Mouse (Mus musculus) embryonic facial prominence, embryonic 11.5 days (tissue): ENCODE measurements at regions not wholly inside any gene's neighbourhood (a gene's known extent, or its start where the extent isn't known, plus 50 kb on each side); places are given as distances from the start of the nearest gene placed in this dataset.

Source experiments
- ATAC-seq: fragments of 200-750 bp; cut with Nextera tagmentation; replicated peaks from 2 replicates; pipeline ENCODE4 v1.8.0; 2017; ENCODE audit warnings: low read depth; ENCODE audit not compliant: insufficient number of reproducible peaks, low FRiP score, low TSS enrichment
- DNase-seq: peaks from one replicate; pipeline ENCODE4 v3.0.0-alpha.2; 2015; ENCODE audit warnings: low spot score
- H3K27ac ChIP-seq: fragments of 300-500 bp; sonication (generic); replicated peaks from 2 replicates; pipeline ENCODE4 v1.5.1; 2014; ENCODE audit warnings: mild to moderate bottlenecking, low read depth, low read length, control low read depth
- H3K27me3 ChIP-seq: fragments of 300-500 bp; sonication (generic); 2 replicates; pipeline ENCODE4 v1.6.1; 2014; ENCODE audit warnings: mild to moderate bottlenecking, low read length, moderate library complexity, mixed read lengths; ENCODE audit not compliant: control insufficient read depth, insufficient read depth
- H3K36me3 ChIP-seq: fragments of 300-500 bp; sonication (generic); replicated peaks from 2 replicates; pipeline ENCODE4 v1.6.1; 2014; ENCODE audit warnings: low read depth, mild to moderate bottlenecking, low read length, moderate library complexity, mixed read lengths; ENCODE audit not compliant: control insufficient read depth, insufficient read depth
- H3K4me1 ChIP-seq: fragments of 300-500 bp; sonication (generic); 2 replicates; pipeline ENCODE4 v1.6.1; 2014; ENCODE audit warnings: low read length, mixed read lengths; ENCODE audit not compliant: control insufficient read depth, insufficient read depth
- H3K4me2 ChIP-seq: fragments of 300-500 bp; sonication (generic); 2 replicates; pipeline ENCODE4 v1.6.1; 2014; ENCODE audit warnings: low read depth, mild to moderate bottlenecking, control low read depth, low read length, moderate library complexity
- H3K4me3 ChIP-seq: fragments of 300-500 bp; sonication (generic); 2 replicates; pipeline ENCODE4 v1.5.1; 2014; ENCODE audit warnings: low read depth, low read length, control low read depth
- H3K9ac ChIP-seq: fragments of 300-500 bp; sonication (generic); replicated peaks from 2 replicates; pipeline ENCODE4 v1.6.1; 2014; ENCODE audit warnings: mild to moderate bottlenecking, control low read depth, low read length
- H3K9me3 ChIP-seq: fragments of 300-500 bp; sonication (generic); replicated peaks from 2 replicates; pipeline ENCODE4 v1.6.1; 2016; ENCODE audit warnings: mild to moderate bottlenecking, low read length, inconsistent platforms, mixed read lengths; ENCODE audit not compliant: control insufficient read depth
- WGBS: fragments of 180-500 bp; shearing (Covaris S2); extraction: QIAGEN DNeasy Blood & Tissue Kit; methylation state at CpG from one replicate; pipeline ENCODE4 v1.1.7; 2014; 5-methylcytosine and 5-hydroxymethylcytosine counted together

DNA sequence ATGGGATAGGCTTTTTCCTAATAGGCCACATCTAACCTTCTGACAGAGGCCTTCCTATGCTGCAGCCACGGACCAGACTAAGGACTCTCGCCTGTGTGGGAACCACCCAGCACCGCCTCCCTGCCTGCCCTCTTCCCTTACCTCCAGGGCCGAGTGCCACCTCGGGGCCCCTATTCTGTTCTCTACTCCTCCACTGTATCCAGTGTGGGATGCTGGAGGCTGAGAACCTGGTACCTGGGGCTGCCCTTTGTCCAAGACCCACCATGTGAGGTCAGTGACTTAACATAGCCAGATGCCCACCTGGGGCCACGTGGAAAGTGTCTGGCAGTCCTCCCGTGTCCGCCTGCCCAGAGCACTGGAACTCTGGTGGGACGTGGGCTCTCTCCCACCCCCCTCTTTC lies 193.2 kb upstream of the Pgrmc2 start:
- Histone ChIP-seq H3K4me3 (no peak overlapping the region), H3K27ac (no peak overlapping the region), H3K4me1 (no peaks in the 10 kb centered on the region), H3K27me3 (no peaks in the 10 kb centered on the region), H3K9me3 (no peaks in the 10 kb centered on the region), H3K36me3 (no peaks in the 10 kb centered on the region), H3K9ac (no peak overlapping the region), H3K4me2 (no peak overlapping the region)
- DNase-seq, result no peak
- 91% methylated on average over 9 of the region's 9 CpGs for WGBS
- ATAC-seq, result no peak

- H3K9me3 ChIP-seq, result no peaks in the 10 kb centered on the region
- H3K27ac ChIP-seq, result no peak overlapping the region
- no peak for DNase-seq
- no peak overlapping the region for H3K4me3 ChIP-seq
- no peak overlapping the region for H3K4me2 ChIP-seq
- WGBS, result 87% methylated on average over 4 of the region's 4 CpGs
- no peak for ATAC-seq
- no peak overlapping the region for H3K9ac ChIP-seq
- no peaks in the 10 kb centered on the region for H3K27me3 ChIP-seq
- no peaks in the 10 kb centered on the region for H3K36me3 ChIP-seq
- H3K4me1 ChIP-seq, result no peaks in the 10 kb centered on the region
Measured at GRCm38 (mm10) chr3:41268516-41268915, 185.7 kb upstream of the Pgrmc2 start.

DNA sequence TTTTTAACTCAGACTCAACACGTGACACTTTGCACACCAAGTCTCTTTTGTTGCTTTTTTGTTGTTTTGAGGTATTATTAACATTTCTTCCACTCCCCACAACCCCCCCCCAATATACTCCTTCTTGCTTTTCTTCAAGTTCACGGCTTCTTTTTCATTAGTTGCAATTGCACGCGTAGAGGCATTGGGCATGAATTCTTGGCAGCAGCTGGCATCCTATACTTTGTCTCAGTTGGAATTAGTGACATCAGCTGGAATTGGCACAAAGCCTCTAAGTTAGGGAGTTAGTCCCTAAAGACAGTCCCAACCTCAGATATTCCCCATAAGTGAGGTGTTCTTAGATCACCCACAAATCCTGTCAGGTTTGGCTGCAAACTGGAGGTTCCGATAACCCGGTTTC lies 183.4 kb upstream of the Pgrmc2 start:
- no peaks in the 10 kb centered on the region for H3K36me3 ChIP-seq
- ATAC-seq, result no peak
- H3K27ac ChIP-seq, result no peak overlapping the region
- no peaks in the 10 kb centered on the region for H3K9me3 ChIP-seq
- no peak overlapping the region for H3K9ac ChIP-seq
- H3K4me3 ChIP-seq, result no peak overlapping the region
- no peaks in the 10 kb centered on the region for H3K4me1 ChIP-seq
- no peak overlapping the region for H3K4me2 ChIP-seq
- WGBS, result 89% methylated on average over 6 of the region's 6 CpGs
- DNase-seq, result no peak
- H3K27me3 ChIP-seq, result no peaks in the 10 kb centered on the region

GRCm38 (mm10) chr3:41265399-41265798 lies 182.6 kb upstream of the Pgrmc2 start:
- WGBS, result 91% methylated on average over 3 of the region's 3 CpGs
- Histone ChIP-seq H3K27me3 (no peaks in the 10 kb centered on the region), H3K9ac (no peak overlapping the region), H3K4me1 (no peaks in the 10 kb centered on the region), H3K4me2 (no peak overlapping the region), H3K9me3 (no peaks in the 10 kb centered on the region), H3K4me3 (no peak overlapping the region), H3K27ac (no peak overlapping the region), H3K36me3 (no peaks in the 10 kb centered on the region)
- ATAC-seq, result no peak
- no peak for DNase-seq

DNA sequence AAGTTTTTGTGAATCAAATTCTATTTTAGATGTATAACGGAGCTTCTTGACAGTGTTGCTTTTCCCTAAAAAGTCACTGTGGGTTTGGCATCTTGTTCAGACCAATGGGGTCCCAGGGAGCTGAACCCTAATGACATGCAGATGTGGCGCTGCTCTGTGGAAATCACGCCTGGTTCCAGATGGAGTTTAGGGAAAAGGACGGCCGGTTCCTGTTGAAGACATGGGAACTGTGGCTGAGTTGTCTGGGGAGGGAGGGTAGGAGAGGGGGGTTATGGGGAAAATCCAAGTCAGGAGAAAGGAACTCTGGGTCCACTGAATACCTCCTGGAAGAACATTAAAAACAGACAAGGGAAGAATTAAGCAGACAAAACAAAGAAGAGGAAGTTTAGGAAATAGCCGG lies 175.4 kb upstream of the Pgrmc2 start:
- H3K27ac ChIP-seq, result 0 out of 2 replicates have a peak overlapping the region, but pooled peaks have one; percentile 52
- H3K4me3 ChIP-seq, result no peak overlapping the region
- WGBS, result 20% methylated on average over 6 of the region's 6 CpGs
- DNase-seq (peak; percentile 93), ATAC-seq (peak; percentile 85)
- no peaks in the 10 kb centered on the region for H3K9me3 ChIP-seq
- no peak overlapping the region for H3K4me2 ChIP-seq
- no peaks in the 10 kb centered on the region for H3K4me1 ChIP-seq
- H3K9ac ChIP-seq, result no peak overlapping the region
- H3K36me3 ChIP-seq, result no peaks in the 10 kb centered on the region
- H3K27me3 ChIP-seq, result no peaks in the 10 kb centered on the region

- no peaks in the 10 kb centered on the region for H3K27me3 ChIP-seq
- no peak overlapping the region for H3K9ac ChIP-seq
- no peak overlapping the region for H3K4me3 ChIP-seq
- DNase-seq (no peak), ATAC-seq (no peak)
- no peak overlapping the region for H3K4me2 ChIP-seq
- no peaks in the 10 kb centered on the region for H3K9me3 ChIP-seq
- H3K36me3 ChIP-seq, result no peaks in the 10 kb centered on the region
- 61% methylated on average over 2 of the region's 2 CpGs for WGBS
- no peaks in the 10 kb centered on the region for H3K4me1 ChIP-seq
- H3K27ac ChIP-seq, result no peak overlapping the region
Measured at GRCm38 (mm10) chr3:41244960-41245359, 162.1 kb upstream of the Pgrmc2 start.

- Histone ChIP-seq H3K9ac (no peak overlapping the region), H3K4me2 (no peak overlapping the region), H3K36me3 (no peaks in the 10 kb centered on the region), H3K27ac (no peak overlapping the region), H3K9me3 (no peaks in the 10 kb centered on the region), H3K27me3 (no peaks in the 10 kb centered on the region), H3K4me1 (no peaks in the 10 kb centered on the region), H3K4me3 (no peak overlapping the region)
- peak; percentile 51 for DNase-seq
- 51% methylated on average over 8 of the region's 8 CpGs for WGBS
- ATAC-seq, result no peak
Measured at GRCm38 (mm10) chr3:41241856-41242552, 159.2 kb upstream of the Pgrmc2 start.

DNA sequence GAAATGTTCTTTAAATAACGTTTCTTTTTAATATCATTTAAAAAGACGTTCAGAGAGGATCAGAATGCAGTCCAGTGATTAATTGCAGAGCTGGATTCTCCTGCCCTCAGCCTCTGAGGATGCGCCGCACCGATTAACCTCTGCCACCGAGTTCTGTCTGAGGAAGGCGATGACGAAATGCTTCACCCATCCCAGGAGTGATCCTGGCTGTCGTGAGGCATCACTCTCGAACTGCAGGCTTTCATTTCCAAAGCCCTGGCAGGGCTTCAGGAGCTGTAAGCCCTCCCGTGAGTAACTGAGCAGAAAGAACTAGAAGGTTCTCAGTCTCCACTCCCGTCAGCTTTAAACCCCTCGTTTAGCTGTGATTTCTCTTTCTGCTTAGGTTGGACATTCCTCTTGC lies 157.0 kb upstream of the Pgrmc2 start:
- DNase-seq, result no peak
- no peaks in the 10 kb centered on the region for H3K36me3 ChIP-seq
- no peaks in the 10 kb centered on the region for H3K4me1 ChIP-seq
- H3K27ac ChIP-seq, result no peak overlapping the region
- H3K9me3 ChIP-seq, result no peaks in the 10 kb centered on the region
- no peak overlapping the region for H3K4me3 ChIP-seq
- 69% methylated on average over 13 of the region's 13 CpGs for WGBS
- ATAC-seq, result no peak
- no peak overlapping the region for H3K4me2 ChIP-seq
- no peaks in the 10 kb centered on the region for H3K27me3 ChIP-seq
- H3K9ac ChIP-seq, result no peak overlapping the region
